Mouse (Mus musculus) heart, postnatal 0 days (tissue): ENCODE data around the gene Upf2.

Experiments
- CTCF ChIP-seq: IDR thresholded peaks from 2 replicates; pipeline ENCODE4 v1.5.1; 2016; ENCODE audit warnings: antibody characterized with exemption, control low read depth, low read depth
- EP300 ChIP-seq: IDR thresholded peaks from 2 replicates; pipeline ENCODE4 v1.6.1; 2016; ENCODE audit warnings: antibody characterized with exemption, low read depth

- TF ChIP-seq CTCF (no peak), EP300 (no peak)
Measured at GRCm38 (mm10) chr2:6056518-6056917, 105.2 kb downstream of the Upf2 start.
